Mouse (Mus musculus): Measurements from ENCODE around the gene Alkbh1.
A peak's percentile ranks its signal among the peaks of the same experiment; 100 is the strongest.

The Alkbh1 gene

DNA sequence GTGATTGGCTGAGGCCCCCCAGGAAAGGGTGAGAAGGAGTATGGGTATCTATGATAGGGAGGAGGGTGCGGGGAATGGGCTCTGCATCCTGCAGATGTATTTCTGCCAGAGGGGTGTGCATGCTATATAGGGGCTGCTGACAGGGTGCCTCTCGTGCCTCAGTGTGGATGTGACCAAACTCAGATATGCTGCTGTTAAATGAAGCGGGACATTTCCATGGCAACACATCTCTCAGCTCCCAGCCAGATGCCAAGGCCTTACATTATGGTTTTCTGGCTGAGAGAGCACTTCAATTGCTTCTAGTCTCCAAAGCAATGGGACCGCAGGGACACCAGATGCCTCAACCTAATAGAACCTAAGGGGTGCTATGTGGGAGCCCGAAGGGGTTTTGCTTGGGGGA, 24.9 kb downstream of the Alkbh1 start:
- no peak for DNase-seq (ENCODE audit: low spot score)

DNA sequence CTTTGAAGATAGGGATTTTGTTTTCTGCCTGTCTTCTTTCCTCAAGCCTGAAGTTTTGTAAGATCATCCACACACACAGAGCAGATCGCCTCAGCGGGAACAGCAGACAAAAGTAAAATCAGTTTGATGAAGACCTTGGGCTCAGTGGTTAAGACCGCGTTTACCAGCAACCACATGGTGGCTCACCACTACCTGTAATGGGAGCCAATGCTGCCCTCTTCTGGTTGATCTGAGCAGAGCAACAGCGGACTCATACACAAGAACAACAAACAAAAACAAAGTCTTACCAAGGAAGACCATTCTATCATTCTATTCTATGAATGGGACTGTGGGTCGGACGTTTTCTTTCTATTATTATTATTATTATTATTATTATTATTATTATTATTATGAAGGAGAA, 27.1 kb downstream of the Alkbh1 start:
- DNase-seq (ENCODE audit: low spot score), result peak; percentile 51

DNA sequence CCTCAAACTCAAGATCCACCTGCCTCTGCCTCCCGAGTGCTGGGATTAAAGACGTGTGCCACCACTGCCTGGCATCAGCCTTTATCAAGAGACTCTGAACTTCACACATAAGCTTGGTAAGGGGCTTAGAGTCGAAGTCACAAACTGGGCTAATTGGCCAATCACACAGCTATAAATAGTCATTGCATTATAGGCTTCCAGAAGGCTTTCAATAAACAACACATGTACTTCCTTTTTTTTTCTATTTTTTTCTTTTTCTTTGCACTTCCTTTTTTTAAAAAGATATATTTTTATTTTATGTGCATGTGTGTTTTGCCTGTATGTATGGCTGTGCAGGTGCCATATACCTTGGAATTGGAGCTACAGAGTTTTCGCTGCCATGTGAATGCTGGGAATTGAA, 28.5 kb downstream of the Alkbh1 start:
- no peak for DNase-seq (ENCODE audit: low spot score)

DNA sequence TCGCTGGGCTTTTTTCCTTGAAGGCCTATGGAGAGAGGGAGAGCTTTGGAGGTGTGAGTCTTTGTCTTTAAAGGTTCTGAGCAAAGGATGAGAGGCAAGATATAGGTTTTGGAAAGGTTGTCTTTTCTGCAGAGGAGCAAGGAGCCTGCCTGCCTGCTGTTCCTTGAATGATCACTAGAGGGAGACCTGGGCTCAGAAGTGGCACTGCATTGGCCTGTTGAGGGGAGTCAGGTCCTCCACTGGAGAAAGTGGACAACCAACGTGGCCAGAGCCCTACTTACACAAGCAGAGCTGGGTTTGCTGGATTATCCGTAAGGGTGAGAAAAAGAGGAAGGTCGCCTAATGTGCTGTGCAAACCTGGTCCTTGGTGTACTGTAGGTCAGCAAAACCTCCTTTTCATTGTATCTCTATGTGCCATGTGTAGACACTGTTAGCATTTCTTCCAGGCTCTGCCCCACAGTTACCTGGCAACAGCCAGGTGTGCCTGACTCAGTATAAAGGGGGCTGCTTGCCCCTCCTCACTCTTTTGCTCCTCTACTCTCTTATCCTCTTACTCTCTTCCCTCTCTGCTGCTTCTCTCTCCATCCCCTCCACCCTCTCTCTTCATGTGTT, 30.5 kb downstream of the Alkbh1 start:
- peak; percentile 41 for DNase-seq (ENCODE audit: low spot score)

DNA sequence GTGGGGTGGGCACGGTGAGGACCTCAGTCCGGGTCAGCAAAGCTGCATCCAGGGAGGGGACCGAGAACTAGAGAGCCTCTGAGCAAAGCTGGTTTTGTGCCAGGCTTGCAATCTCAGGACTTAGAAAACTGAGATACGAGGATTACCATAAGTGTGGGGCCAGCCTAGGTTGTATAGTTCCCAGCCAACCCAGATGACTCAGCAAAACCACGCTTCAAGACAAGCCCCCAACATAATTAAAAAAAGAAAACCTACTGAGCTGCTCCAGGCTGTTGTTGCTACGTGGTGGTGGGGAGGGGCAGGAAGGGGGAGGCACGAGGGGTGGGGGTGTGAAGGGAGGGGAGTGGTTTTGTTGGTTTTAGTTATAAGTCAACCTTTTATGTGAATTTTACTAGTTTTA, 32.8 kb downstream of the Alkbh1 start:
- DNase-seq (ENCODE audit: low spot score), result no peak

DNA sequence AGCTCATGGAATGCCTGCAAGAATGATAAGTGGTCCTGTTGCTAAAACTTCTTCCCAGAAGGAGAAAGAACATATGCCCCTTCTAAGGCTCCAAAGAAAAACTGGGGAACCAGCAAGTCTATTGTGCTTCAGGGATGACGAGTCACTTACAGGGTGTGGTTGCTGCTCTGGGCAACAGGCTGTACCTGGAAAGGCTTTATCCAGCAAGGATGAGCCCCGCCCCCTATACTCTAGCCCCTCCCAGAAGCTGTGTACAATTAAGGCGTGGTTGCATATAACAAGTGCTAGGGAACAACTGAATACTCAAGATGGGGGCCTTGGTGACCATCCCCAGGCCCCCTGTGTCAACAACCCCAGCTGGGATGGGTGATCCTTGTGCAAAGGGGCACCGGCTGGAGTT, 34.7 kb downstream of the Alkbh1 start:
- no peak for DNase-seq (ENCODE audit: low spot score)

DNA sequence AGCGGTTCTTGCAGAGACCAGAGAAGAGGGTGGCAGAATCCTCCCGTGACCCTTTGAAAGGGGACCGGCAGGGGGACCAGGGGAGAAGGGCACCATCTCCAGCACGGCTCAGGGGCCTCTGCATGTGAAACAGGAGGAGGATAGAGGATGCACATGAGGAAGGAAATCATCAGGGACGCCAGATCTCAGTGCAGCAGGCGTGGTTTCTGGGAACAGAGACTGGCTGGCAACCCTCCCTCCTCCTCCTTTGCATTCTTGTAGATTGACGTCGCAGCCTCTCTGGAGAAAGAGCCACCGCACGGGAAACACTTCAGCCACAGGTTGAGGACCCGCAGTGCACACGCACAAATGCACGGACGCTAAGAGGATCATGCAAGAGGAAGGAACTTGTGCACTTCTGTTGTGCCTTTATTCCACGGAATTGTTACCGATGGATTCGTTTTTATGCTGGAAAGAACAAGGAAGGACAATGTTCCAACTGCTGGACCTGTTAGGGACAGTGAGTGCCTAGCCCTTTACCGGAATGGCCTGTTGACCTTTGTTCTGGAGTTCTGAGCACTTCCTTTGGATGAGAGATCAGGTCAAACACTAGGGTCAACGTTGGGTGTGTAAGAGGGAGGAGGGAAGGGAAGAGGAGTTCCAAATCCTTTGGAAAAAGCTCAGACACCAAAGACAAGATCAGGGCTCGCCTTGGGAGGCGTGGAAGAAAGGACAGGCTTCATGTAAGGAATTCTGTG, 35.8 kb downstream of the Alkbh1 start:
- DNase-seq (ENCODE audit: low spot score), result no peak

DNA sequence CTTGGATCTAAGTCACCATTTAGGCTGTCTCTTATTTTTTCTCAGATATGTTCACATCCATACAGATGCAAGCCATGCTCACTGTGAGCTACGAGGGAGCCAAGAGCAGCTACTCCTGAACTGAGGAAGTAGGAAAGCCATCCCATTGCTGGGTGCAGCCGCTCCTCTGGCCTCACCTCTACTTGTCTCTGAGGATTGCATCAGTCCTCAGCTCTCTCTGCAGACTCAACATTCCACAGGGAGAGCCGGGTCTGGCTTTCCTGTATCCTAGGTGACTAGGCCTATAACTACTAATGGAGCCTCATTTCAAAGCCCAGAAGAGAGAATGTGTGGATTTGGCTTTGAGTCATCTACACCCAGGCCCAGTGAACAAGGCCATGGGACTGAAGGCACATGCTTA, 38.1 kb downstream of the Alkbh1 start:
- no peak for DNase-seq (ENCODE audit: low spot score)

DNA sequence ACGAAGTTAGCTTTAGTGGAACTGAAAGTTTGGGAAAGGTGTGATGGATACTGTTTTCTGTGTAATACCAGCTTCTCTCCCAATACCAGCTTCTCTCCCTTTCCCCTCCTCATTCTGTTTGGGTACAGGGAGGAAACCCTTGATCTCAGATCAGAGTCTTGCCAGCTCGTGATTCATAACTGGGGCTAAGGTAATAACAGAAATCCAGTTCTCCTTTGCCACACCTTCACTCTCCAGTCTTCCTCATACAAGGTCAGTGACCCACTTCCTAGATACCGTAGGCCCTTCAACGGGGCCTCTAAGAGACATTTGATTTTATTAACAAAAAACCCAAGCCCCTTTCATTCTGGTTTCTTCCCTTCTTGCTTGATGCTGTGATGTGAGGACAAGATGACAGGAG, 38.7 kb downstream of the Alkbh1 start:
- DNase-seq (ENCODE audit: low spot score), result no peak

DNA sequence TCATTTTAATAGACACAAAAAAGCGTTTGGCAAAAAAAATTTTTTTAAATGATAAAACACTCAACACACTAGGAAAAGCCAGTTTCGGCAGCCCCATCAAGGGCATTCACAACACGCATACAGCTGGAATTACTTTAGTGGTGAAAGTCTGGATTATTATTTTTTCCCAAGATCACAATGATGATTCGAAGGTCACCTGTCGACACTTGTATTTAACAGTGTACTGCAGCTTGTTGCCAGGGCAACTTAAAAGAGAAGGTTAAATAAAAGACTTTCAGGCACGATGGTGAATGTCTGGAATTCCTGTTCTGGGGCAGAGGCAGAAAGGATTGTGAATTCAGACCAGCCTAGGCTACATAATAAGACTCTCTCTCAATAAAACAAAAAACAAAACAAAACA, 41.9 kb downstream of the Alkbh1 start:
- DNase-seq (ENCODE audit: low spot score), result no peak

DNA sequence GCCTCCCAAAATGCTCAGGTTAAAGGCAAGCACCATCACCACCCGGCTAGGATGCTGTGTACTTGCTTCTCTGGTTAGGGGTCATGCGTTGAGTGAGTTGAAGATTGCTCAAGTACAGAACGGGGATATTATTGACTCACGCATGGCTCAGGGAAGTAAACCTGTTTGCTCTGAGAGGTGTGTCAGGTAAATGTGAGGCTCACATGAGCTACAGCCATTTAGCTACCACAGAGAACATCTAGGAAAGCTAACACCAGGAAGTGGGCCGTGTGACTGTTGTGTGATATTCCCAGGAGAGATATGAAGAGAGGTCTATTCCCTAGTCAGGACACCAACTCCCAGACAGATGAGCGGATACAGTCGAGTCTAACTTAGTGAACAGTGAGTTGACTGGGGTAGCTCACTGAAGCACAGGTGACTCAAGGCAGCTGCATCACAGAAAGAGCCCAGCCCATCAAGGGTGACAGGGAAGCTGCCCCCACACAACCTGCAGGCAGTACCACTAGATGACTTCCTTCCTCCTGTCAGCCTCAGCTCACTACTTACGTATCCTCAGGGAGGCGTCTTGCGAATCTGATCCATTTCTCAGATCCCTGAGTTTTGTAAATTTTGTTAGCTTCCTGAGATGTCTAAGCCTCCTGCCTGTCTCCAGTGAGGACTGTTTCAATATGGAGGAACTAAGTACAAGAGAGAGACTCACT, 44.5 kb downstream of the Alkbh1 start:
- DNase-seq (ENCODE audit: low spot score), result no peak

DNA sequence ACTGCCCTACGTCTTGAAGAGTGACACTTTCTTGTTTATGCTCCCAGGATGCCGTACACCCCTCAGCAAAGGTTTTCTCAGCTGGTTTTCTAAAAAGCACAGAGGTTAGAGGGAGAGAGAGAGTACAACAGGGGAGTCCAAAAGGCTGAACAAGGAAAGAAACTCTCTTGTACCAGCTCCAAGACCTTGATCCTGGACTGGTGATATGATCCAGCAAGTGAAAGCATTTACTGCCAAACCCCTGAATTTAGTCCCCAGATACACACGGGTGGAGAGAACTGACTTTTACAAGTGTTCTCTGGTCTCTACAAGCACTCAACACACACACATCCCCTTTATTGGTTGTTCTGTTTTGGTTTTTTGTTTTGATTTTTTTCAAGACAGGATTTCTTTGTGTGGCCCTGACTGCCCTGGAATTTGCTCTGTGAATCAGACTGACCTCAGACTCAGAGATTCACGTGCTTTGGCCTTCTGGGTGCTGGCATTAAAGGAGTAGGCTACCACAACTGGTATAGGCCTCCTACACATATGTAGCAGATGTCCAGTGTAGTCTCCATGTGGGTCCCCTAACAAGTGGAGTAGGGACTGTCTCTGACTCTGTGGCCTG, 45.9 kb downstream of the Alkbh1 start:
- DNase-seq (ENCODE audit: low spot score), result no peak

DNA sequence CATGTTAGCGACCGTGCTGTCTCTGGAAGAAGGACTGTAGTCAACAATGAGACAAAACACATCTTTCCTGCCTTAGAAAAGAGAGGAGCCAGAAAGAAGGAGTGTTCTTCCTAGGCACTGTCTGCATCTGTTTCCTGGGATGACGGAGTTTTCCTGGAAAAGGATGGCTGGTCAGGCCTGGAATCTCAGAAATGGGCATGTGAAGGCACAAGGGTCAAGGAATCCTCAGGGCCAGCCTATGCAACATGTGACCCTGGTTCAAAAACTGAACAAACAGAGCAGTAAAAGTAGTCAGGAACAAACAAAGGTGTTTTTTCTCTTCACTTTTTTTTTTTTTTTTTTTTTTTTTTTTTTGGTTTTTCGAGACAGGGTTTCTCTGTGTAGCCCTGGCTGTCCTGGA, 46.7 kb downstream of the Alkbh1 start:
- DNase-seq (ENCODE audit: low spot score), result no peak

DNA sequence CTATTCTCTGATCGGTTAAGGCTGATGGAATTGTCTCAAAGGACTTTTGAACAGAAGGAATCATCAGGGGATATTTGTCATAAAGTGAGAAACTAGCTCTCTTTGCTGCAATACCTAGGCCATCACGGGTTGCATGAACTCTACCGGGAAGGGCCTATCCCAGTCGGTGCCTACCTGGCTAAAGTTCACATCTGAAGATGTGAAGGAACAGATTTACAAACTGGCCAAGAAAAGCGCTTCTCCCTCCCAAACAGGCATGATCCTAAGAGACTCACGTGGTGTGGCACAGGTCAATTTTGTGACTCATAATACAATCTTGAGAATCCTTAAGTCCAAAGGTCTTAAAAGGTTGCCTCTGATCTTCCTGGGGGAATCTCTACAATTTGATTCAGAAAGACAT, 49.5 kb downstream of the Alkbh1 start:
- DNase-seq (ENCODE audit: low spot score), result no peak

DNA sequence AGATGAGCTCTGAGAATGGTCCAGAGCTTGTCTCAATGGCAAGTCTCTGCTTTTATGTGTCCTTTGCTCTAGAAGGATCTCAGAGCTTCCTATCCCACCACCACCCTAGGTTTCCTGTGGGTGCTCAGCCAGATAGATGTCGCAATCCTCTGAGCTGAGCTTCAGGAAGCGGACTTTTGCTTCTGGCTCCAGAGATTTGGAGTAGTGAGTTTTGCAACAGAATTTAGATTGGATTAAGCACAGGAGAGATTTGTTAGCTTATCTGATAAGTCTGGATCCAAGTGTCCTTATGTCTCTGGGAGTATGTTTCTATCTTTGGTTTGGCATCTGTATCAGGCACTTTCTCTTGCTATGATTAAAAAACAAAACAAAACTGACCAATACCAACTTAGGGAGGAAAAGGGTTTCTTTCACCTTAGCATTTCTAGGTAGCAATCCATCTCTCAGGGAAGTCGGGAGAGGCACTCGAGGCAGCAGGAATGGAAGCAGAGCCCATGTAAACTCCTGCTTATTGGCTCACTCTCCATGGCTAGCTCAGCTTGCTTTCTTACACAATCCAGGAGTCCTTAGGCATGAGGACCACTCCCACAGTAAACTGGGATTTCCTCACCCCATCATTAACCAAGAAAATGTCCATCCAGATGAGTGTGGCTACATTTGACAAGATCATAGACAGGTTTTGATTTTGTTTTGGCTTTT, 50.2 kb downstream of the Alkbh1 start:
- no peak for DNase-seq (ENCODE audit: low spot score)

DNA sequence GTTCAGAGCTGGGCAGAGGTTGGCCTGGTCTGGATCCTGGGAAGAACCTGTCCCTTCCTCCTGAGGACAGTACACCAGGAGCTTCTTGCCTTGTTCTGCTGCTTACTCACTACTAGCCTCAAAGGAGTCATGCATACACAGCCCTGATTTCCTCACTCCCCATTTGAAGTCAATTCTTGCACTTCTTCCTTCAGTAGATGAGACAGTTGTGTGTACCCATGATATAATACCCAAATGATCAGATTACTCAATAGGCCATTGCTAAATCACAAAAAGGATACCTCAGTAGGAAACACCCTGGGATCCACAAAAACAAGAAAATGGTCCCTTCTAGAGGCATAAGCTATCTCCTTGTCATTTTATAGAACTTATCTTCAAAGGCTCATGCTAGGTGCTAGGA, 52.5 kb downstream of the Alkbh1 start:
- no peak for DNase-seq (ENCODE audit: low spot score)

DNA sequence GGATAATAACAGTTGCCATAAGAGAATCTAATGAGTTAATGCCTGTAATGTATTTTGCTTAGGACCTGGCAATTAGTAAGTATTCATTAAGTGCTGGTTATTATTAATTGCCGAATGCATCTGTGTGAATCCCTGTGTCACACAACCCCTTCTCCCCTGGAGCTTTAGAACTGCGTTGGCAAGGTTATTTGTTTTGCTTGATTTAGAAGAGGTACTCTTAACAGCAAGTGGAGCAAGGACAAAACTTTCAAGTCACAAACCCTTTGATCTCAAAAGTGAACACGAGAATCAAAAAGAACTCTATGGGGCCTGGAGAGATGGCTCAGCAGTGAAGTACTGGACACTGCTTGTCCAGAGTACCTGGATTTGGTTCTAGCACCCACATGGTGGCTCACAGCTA, 54.6 kb downstream of the Alkbh1 start:
- DNase-seq (ENCODE audit: low spot score), result no peak

DNA sequence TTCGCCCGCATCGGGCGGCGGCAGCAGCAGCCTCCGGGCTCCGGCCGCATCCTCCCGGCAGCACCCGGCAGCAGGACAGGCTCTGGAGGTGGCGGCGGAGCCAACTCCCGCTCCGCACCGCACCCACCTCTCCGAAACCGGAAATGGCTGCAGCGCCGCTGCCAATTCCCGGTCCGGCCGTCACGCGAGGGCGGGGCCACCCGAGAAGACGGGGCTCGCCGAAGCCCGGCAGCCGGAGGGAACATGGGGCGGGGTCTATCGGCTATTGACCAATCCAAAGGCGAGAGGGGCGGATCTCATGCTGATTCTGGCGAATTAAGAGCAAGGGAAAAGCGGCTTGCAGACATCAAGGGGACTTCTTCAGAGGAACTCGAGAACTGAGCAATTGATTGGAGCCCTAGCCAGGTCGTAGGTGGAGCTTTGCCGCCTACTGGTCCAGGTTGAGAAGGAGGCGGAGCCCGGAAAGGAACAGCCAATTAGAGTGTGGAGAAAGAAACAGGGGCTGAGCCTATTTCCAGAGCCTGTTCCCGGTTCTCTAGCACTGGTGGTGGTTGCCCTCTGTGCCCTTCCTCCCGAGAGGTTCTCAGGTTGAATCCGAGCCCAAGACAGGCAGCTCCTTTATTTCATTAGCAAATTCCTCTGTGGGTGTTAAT, 55.6 kb downstream of the Alkbh1 start, which contains the start of gene Sptlc2:
Gene Sptlc2 (minus strand): TSS at position 234 of the 653 bp plus-strand sequence.
- peak; percentile 98 for DNase-seq (ENCODE audit: low spot score)

DNA sequence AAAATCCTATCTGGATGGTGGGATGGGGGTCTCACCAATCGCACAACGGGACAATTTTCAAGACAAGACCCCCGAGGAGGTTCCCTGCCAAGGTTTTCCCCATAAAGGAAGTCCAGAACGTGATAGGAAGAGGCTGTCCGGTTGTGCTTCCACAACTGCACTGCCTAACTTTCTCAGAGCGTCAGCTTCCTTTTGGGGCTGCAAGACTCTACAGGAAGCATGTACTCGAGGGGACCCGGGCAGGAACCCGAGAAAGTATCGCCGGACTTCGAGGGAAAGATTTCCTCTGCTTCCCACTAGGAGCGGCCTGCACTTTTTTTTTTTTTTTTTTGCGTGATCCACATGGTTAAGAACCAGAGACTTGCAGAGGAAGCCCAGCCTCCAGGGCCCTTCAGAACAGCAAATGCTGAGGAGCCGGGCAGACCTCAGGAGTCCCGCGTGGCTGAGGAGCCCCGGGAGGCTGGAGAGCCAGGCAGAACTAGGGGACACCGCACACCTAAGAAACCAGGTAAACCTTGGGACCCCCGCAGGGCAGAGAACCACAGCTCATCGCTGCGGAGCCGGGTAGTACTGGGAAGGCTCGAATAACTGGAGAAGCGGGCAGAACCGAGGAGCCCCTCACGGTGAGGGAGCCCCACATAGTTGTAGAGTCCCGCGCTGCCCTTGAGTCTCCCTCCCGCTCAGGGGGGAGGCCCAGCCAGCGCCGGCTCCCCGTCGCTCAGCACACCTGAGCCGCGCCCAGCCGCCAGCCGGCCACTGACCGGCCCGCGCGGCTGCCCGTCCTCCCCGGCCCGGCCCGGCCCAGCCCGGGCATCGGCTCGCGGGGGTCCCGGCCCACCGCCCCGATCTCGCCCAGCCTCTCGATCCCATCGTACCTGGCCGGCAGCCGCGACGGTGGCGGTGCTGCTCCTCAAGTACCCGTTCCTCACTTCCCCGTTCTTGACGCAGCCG, 56.4 kb downstream of the Alkbh1 start:
- peak; percentile 22 for DNase-seq (ENCODE audit: low spot score)

DNA sequence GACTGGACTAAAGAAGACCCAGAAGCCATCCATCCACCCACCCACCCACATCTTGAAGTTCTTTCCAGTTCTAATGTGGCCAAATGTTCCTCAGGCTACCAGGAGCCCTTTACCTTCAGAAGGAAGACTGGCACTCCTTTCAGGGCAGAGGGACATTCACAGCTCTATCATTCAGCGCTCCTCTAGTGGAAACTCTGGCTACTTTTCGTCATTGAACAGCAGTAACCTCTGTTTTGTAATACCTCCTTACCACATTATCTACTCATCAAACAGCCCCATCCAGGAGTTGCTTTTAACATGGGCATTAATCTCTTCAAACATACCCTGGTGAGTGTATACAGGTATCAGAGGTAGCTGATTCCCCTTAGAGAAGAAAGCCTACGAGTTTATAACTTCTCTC, 58.8 kb downstream of the Alkbh1 start:
- no peak for DNase-seq (ENCODE audit: low spot score)

DNA sequence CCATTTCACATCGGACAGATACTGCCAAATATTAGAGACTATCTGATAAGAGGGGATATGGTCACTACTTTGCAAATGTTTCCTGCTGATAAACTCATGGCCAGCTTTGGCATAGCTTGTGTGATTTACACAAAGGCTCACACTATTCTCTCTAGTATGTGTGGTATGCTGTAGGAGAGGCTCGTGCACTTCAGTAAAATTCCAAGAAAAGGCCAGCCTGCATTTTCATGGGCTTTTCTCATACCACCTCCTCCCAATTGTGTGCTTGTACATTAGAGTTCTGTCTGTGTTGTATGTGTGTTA, 62.5 kb downstream of the Alkbh1 start:
- DNase-seq (ENCODE audit: low spot score), result no peak

All from T-cell, adult 2 months (primary cell).